Mouse (Mus musculus) intestine, postnatal 0 days (tissue): ENCODE measurements at regions not wholly inside any gene's neighbourhood (a gene's known extent, or its start where the extent isn't known, plus 50 kb on each side); places are given as distances from the start of the nearest gene placed in this dataset.

Experiments used
- ATAC-seq: fragments of 200-750 bp; cut with Nextera tagmentation; 2 replicates; pipeline ENCODE4 v1.8.0; 2017; ENCODE audit warnings: mild to moderate bottlenecking, moderate TSS enrichment, moderate library complexity
- H3K27ac ChIP-seq: fragments of 300-500 bp; sonication (generic); 2 replicates; pipeline ENCODE4 v1.5.1; 2014; ENCODE audit warnings: mild to moderate bottlenecking, low read depth, low read length, moderate library complexity
- H3K27me3 ChIP-seq: fragments of 300-500 bp; sonication (generic); replicated peaks from 2 replicates; pipeline ENCODE4 v1.6.1; 2014; ENCODE audit warnings: low read length, mixed read lengths; ENCODE audit not compliant: control insufficient read depth, insufficient read depth
- H3K36me3 ChIP-seq: fragments of 300-500 bp; sonication (generic); 2 replicates; pipeline ENCODE4 v1.6.1; 2014; ENCODE audit warnings: mild to moderate bottlenecking, moderate library complexity; ENCODE audit not compliant: control insufficient read depth, insufficient read depth
- H3K4me1 ChIP-seq: fragments of 300-500 bp; sonication (generic); replicated peaks from 2 replicates; pipeline ENCODE4 v1.6.1; 2014; ENCODE audit warnings: antibody characterized with exemption, low read length, mixed read lengths; ENCODE audit not compliant: control insufficient read depth, insufficient read depth
- H3K4me2 ChIP-seq: fragments of 300-500 bp; sonication (generic); replicated peaks from 2 replicates; pipeline ENCODE4 v1.6.1; 2014; ENCODE audit warnings: low read depth, mild to moderate bottlenecking, moderate library complexity
- H3K4me3 ChIP-seq: fragments of 300-500 bp; sonication (generic); 2 replicates; pipeline ENCODE4 v1.5.1; 2014; ENCODE audit warnings: low read depth, low read length
- H3K9ac ChIP-seq: fragments of 300-500 bp; sonication (generic); 2 replicates; pipeline ENCODE4 v1.6.1; 2014; ENCODE audit warnings: mild to moderate bottlenecking, low read depth, low read length
- H3K9me3 ChIP-seq: fragments of 300-500 bp; sonication (generic); 2 replicates; pipeline ENCODE4 v1.6.1; 2016; ENCODE audit warnings: mixed run types; ENCODE audit not compliant: control insufficient read depth
- CTCF ChIP-seq: sonication (generic); IDR thresholded peaks from 2 replicates; pipeline ENCODE4 v1.5.1; 2016; ENCODE audit warnings: low read depth, mild to moderate bottlenecking, control low read depth, antibody characterized with exemption, moderate library complexity
- WGBS: fragments of 180-500 bp; shearing (Covaris S2); extraction: QIAGEN DNeasy Blood & Tissue Kit; methylation state at CpG from one replicate; pipeline ENCODE4 v1.1.7; 2014; 5-methylcytosine and 5-hydroxymethylcytosine counted together

- H3K9ac ChIP-seq, result no peak overlapping the region
- H3K4me2 ChIP-seq, result peak overlapping the region; percentile 43
- TF ChIP-seq CTCF, result peak; percentile 30; the same call in 1 of the 2 replicates
- H3K27ac ChIP-seq, result peak overlapping the region; percentile 78
- peak; percentile 84 for ATAC-seq
- WGBS, result 36% methylated on average over 5 of the region's 5 CpGs
- 0 out of 2 replicates have a peak, but pooled peaks cover 7% of the 10 kb centered on the region for H3K4me1 ChIP-seq
- H3K9me3 ChIP-seq, result no peaks in the 10 kb centered on the region
- H3K27me3 ChIP-seq, result no peaks in the 10 kb centered on the region
- H3K4me3 ChIP-seq, result no peak overlapping the region
- H3K36me3 ChIP-seq, result no peaks in the 10 kb centered on the region
These were observed 66.3 kb upstream of the Cnih3 start for GRCm38 (mm10) chr1:181286146-181286545.

DNA sequence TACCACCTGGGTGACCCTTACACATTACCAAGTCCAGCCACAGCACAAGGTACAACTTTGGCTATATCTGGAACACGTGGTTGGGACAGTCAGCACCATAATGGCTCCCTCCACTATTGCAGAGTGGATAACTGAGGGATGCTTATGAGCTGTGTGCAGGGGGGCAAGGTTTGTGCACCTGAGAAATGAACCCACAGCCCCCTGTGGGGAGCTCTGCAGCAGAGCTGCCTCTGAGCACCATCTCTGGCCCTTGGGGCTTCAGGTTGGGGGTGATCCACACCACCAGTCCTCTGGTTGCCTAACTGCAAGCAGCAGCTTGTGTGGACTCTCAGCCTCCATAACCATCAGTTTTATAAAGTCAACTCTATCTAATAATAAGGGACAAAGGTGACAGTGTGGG, 65.3 kb upstream of the Cnih3 start:
- Histone ChIP-seq H3K9me3 (no peaks in the 10 kb centered on the region), H3K9ac (no peak overlapping the region), H3K4me2 (no peak overlapping the region), H3K4me1 (0 out of 2 replicates have a peak, but pooled peaks cover 9% of the 10 kb centered on the region), H3K36me3 (no peaks in the 10 kb centered on the region), H3K27me3 (no peaks in the 10 kb centered on the region), H3K4me3 (no peak overlapping the region), H3K27ac (no peak overlapping the region)
- 76% methylated on average over 1 of the region's 1 CpGs for WGBS
- TF ChIP-seq CTCF, result no peak
- ATAC-seq, result no peak

GRCm38 (mm10) chr1:181289385-181290035, 62.9 kb upstream of the Cnih3 start:
- WGBS, result 41% methylated on average over 13 of the region's 13 CpGs
- Histone ChIP-seq H3K36me3 (no peaks in the 10 kb centered on the region), H3K9ac (no peak overlapping the region), H3K4me1 (0 out of 2 replicates have a peak, but pooled peaks cover 12% of the 10 kb centered on the region), H3K27ac (no peak overlapping the region), H3K4me3 (no peak overlapping the region), H3K27me3 (no peaks in the 10 kb centered on the region), H3K4me2 (no peak overlapping the region), H3K9me3 (no peaks in the 10 kb centered on the region)
- TF ChIP-seq CTCF, result no peak
- ATAC-seq, result no peak

DNA sequence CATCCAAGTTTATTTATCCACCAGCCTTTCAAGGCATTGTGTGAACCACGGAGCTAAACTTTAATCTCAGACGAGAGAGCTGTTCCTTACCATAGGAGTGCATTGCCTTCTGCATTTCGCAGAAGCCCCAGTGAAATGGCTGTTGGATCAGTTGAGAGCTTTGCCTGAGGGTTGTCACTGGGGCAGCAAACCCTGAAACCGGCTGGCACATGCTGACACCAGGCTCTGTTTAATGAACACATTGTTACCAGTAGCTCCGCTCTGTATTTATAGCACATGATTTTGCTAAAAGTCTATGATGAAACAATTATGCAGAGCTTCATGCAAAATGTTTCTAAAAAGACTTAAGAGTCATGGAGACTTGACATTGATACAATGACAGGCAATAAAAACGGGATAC, 61.2 kb upstream of the Cnih3 start:
- Histone ChIP-seq H3K36me3 (no peaks in the 10 kb centered on the region), H3K4me3 (no peak overlapping the region), H3K9ac (no peak overlapping the region), H3K27ac (no peak overlapping the region), H3K9me3 (no peaks in the 10 kb centered on the region), H3K4me2 (no peak overlapping the region), H3K27me3 (no peaks in the 10 kb centered on the region), H3K4me1 (0 out of 2 replicates have a peak, but pooled peaks cover 8% of the 10 kb centered on the region)
- WGBS, result 66% methylated on average over 6 of the region's 6 CpGs
- ATAC-seq, result no peak
- no peak for TF ChIP-seq CTCF

DNA sequence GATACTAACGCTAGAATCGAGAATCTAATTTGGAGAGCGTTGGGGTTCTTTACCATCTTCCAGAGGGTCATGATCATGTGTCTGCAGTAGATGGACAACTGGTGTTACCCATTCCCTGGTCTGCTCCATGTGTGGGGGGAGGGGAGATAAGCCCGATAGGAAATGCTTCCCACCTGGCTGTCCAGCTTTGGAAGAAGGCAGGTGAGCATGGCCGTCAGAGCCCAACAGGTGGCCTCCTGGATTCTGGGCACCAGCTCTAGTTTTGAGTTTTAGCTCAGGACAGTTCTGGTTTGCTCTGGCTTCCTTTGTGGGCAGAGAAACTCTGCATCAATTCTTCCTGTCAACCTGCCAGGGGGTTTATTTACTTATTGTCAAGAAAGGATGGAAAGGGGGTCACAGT, 60.5 kb upstream of the Cnih3 start:
- ATAC-seq, result no peak
- Histone ChIP-seq H3K4me3 (no peak overlapping the region), H3K4me2 (no peak overlapping the region), H3K9me3 (no peaks in the 10 kb centered on the region), H3K36me3 (no peaks in the 10 kb centered on the region), H3K4me1 (0 out of 2 replicates have a peak, but pooled peaks cover 8% of the 10 kb centered on the region), H3K9ac (no peak overlapping the region), H3K27me3 (no peaks in the 10 kb centered on the region), H3K27ac (no peak overlapping the region)
- 80% methylated on average over 5 of the region's 5 CpGs for WGBS
- no peak for TF ChIP-seq CTCF

- no peak overlapping the region for H3K27ac ChIP-seq
- 68% methylated on average over 16 of the region's 16 CpGs for WGBS
- peak; percentile 74 for ATAC-seq
These were observed 59.2 kb upstream of the Cnih3 start for GRCm38 (mm10) chr1:181293079-181293865.

More at GRCm38 (mm10) chr1:181293079-181293865, 59.2 kb upstream of the Cnih3 start:
- H3K36me3 ChIP-seq, result no peaks in the 10 kb centered on the region
- no peaks in the 10 kb centered on the region for H3K9me3 ChIP-seq
- H3K27me3 ChIP-seq, result no peaks in the 10 kb centered on the region
- no peak overlapping the region for H3K4me2 ChIP-seq
- 0 out of 2 replicates have a peak, but pooled peaks cover 8% of the 10 kb centered on the region for H3K4me1 ChIP-seq
- TF ChIP-seq CTCF, result no peak
- no peak overlapping the region for H3K4me3 ChIP-seq
- no peak overlapping the region for H3K9ac ChIP-seq
